Mouse (Mus musculus) pancreas, adult 10 weeks (tissue): ENCODE measurements around the gene Folr2. TPM values are rescaled to one million over a fixed set of nuclear protein-coding genes. Genes with fewer than 3 reads are reported as not detected.

ENCODE experiments used
- polyA plus RNA-seq: library from polyadenylated mRNA; stranded (reverse); fragments of 350-450 nt; fragmentation: Illumina TruSeq; extraction: RNeasy Lipid Tissue Mini Kit (QIAGEN cat#74804); gene quantifications from one replicate; pipeline ENCODE4 v1.2.3, GENCODE M21; 2015; ENCODE audit warnings: low read depth, low replicate concordance; ENCODE audit not compliant: insufficient read depth

Folr2 gene
- polyA plus RNA-seq = 7.3 TPM

GRCm38 (mm10) chr7:101857094-101857493 lies at the start of gene Folr2:
TSS of gene Folr2 (minus strand) at chr7:101857194.

GRCm38 (mm10) chr7:101906287-101906681 lies 49.3 kb upstream of the Folr2 start, which contains the start of gene Tomt:
TSS of gene Tomt (minus strand) at chr7:101906359.

GRCm38 (mm10) chr7:101905561-101906286 lies 48.7 kb upstream of the Folr2 start, which contains the start of gene Lamtor1:
TSS of gene Lamtor1 (plus strand) at chr7:101905904.

GRCm38 (mm10) chr7:101870629-101871028 lies 13.6 kb upstream of the Folr2 start, which contains the start of gene Folr1:
TSS of gene Folr1 (minus strand) at chr7:101870788.

GRCm38 (mm10) chr7:101863415-101863814 lies 6.4 kb upstream of the Folr2 start, which contains the start of gene Anapc15:
TSS of gene Anapc15 (plus strand) at chr7:101863715.

GRCm38 (mm10) chr7:101837606-101838471 lies 19.2 kb downstream of the Folr2 start, which contains the start of gene Inppl1:
TSS of gene Inppl1 (minus strand) at chr7:101838229.

GRCm38 (mm10) chr7:101817861-101818401 lies 39.1 kb downstream of the Folr2 start, which contains the start of gene Phox2a:
TSS of gene Phox2a (plus strand) at chr7:101818313.

Other genes with a start within 250 kb of the Folr2 start
- 4.8 TPM for gene Clpb, start 193.6 kb downstream of the Folr2 start, polyA plus RNA-seq
- gene Phox2a, start 38.9 kb downstream of the Folr2 start, polyA plus RNA-seq = not detected
- 24.1 TPM for gene Inppl1, start 19.0 kb downstream of the Folr2 start, polyA plus RNA-seq
- 6.8 TPM for gene Anapc15, start 6.5 kb upstream of the Folr2 start, polyA plus RNA-seq
- gene Folr1, start 13.6 kb upstream of the Folr2 start, polyA plus RNA-seq = 2.5 TPM
- 21.4 TPM for gene Lamtor1, start 48.7 kb upstream of the Folr2 start, polyA plus RNA-seq
- gene Tomt, start 49.2 kb upstream of the Folr2 start, polyA plus RNA-seq = not detected
- 12.1 TPM for gene Lrrc51, start 76.7 kb upstream of the Folr2 start, polyA plus RNA-seq
- gene Numa1, start 76.9 kb upstream of the Folr2 start, polyA plus RNA-seq = 26.7 TPM
- gene Il18bp, start 161.5 kb upstream of the Folr2 start, polyA plus RNA-seq = 5.5 TPM
- gene Rnf121, start 208.3 kb upstream of the Folr2 start, polyA plus RNA-seq = 7.9 TPM
- gene Xndc1, start 208.3 kb upstream of the Folr2 start, polyA plus RNA-seq = 7.2 TPM
- gene Xntrpc, start 208.5 kb upstream of the Folr2 start, polyA plus RNA-seq = 1.0 TPM
- not detected for gene Trpc2, start 225.9 kb upstream of the Folr2 start, polyA plus RNA-seq
- gene Art1, start 244.5 kb upstream of the Folr2 start, polyA plus RNA-seq = not detected